Mouse (Mus musculus) lung, postnatal 36 days (tissue): ENCODE data around the gene Ccdc78.
A peak's percentile ranks its signal among the peaks of the same experiment; 100 is the strongest.
"Not testable (repeated sequence)": the region's sequence is repeated elsewhere in the genome, so short reads cannot be mapped to it uniquely, and the experiment has no call there.

Source experiments
- DNase-seq: peaks from one replicate; pipeline ENCODE4 v3.0.0; 2022; ENCODE audit warnings: mixed read lengths

Gene Ccdc78

DNA sequence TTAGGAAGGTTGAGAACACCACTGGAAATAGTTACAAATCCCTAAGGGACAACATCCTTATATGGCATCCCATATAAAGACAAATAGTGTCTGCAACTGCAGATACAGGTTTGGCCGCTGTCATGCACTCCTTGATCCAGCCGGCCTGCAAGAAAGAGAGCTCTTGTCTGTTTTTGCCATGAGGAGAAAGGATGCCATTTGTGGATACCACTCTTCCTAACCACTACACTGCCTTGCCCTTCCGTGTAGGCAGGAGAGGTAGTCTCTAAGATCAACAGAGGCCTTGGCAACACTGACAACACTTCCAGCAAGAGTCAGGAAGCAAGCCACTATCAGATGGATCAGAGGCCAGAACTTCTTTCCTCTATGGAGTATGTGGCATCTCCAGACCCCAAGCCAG, at the start of gene Ccdc78:
Ccdc78 (plus strand) TSS at position 301 of the 400 bp plus-strand sequence.
- DNase-seq, result no peak

DNA sequence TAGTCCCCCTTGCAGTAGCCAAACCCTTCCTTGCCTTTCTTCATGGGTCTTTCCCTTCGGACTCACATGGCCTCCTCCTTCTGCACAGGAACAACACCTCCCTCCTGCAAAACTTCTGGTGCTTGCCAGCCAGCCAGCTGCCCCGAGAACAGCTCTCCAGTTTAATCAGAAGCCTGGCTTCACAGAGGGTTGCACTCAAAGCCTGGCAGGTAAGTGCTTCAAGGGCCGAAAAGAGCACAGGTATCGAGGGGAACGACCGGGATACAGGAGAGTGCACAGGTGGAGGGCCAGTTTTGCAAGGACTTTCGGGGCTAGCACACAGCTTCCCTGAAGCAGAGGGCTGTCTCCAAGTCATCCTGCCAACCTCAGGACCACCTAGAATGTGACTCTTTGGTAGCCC, 47.5 kb upstream of the Ccdc78 start:
- DNase-seq, result peak; percentile 34

DNA sequence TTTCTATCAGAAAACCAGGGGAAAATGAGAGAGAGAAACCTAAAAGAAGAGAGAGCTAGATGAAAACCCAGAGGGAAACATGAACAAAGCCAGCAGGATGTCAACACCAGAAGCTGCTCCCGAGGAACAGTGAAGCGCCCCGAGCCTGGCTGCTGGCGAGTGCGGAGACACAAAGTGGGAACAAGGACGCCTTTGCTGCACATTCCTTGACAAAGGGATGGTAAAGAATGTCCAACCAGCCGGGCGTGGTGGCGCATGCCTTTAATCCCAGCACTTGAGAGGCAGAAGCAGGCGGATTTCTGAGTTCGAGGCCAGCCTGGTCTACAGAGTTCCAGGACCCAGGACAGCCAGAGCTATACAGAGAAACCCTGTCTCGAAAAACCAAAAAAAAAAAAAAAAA, 44.9 kb upstream of the Ccdc78 start:
- not testable (repeated sequence) for DNase-seq

DNA sequence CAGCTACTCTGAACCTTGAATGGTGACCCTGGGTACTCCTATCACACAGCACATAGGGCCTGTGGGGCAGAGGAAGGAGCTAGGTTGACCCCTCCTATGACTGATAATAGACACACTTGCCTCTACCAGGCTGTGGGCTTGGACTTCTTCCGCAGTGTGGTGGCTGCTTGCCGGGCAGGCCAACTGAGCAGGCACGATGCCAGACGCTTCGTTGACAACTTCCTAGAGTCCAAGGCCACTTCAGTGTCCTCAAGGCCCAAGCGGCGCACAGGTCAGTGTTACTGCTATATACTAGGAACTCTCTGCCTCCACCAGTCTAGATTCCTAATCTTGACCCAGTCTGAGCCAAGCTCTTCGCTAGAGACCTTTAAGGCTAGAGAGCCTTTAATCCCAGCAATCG, 42.5 kb upstream of the Ccdc78 start:
- DNase-seq, result peak; percentile 27

DNA sequence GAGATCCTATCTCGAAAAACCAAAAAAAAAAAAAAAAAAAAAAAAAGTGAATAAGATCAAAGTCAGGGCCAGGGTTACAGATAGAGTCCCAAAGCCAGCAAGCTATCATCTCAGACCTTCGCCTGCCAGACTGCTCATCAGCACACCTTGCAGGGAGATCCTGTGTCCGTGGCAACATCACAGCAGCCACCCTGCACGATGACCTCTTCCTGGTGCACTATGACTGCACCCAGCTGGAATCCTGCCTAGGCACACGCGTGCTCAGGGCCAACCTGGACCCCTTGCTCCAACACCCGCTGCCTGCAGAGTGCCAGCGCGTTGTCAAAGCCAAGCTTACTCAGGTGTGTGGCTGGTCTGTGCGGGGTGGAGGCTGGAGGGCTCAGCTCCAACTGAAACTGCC, 42.1 kb upstream of the Ccdc78 start:
- no peak for DNase-seq

DNA sequence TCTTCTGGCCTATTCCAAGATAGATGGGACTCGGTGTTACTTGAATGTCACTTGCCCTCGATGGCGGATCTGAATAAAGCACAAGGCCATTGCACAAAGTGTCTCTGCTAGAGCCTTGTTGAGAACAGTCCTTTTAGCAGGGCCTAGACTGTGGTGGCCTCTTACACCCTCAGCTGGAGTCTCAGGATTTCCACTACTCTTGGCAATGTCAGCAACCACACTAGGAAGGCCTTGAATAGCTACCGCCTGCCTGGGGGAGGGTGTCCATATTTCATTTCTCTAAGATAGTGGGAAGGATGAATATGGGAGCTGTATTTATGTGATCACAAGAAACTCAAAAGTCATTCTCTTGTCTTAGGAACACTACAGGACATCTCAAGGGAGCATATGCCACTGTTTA, 38.1 kb upstream of the Ccdc78 start:
- no peak for DNase-seq

DNA sequence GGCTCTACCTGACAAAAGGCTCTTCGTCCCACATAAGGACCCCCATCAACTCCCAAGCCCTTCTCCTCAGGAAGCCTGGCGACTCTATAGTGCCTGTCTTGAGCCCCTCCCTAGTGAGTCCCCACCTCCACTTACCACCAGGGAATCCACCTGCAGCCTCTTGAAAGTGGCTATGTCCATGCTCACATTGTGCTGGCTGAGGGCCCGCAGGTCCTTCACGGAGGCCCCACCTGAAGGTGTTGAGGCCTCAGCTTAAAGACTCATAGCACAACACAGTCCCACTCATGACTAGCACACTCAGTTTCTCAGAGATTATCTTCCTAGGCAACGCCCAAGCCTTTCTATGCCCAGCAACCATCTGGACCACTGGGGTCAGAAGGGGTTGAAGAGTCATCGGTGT, 37.1 kb upstream of the Ccdc78 start:
- no peak for DNase-seq

DNA sequence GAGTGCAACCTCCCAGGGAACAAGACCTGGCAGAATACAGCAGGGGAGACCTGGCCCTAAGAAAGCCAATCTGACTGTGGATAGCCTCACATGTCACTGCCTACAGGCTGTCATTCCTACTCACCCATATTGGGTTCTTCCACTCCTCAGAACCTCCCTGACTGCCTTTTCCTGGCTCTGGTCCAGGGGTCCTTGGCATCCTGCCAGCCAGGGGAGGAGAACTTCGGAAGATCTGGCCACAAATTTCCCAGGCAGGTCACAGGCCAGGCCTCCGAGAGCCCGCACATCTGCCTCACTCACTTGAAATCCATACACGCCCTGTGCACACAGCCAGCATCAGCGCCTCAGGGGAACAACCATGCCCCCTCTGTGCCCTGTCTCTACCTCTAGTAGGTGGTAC, 34.9 kb upstream of the Ccdc78 start:
- peak; percentile 27 for DNase-seq

DNA sequence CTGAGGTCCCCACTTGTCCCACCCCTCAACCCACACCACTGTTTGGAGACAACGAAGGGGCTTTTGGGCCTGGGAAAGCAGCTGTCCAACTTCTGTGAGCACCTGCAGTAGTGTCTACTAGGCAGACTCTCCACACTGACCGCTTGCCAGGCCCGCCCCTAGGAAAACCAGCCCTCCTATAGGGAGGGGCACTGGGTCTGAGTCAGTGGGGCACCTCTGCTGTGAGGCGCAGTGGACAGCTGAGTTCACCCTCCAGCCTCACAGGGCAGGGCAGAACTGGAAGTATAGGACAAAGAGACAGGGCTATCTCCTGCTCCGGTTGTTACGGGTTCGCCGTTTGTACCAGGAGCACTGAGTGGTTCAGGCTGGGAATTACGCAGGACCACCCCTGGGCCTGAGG, 32.1 kb upstream of the Ccdc78 start, which contains the start of gene Msln:
Msln (minus strand) TSS at position 138 of the 400 bp plus-strand sequence.
- DNase-seq, result no peak

DNA sequence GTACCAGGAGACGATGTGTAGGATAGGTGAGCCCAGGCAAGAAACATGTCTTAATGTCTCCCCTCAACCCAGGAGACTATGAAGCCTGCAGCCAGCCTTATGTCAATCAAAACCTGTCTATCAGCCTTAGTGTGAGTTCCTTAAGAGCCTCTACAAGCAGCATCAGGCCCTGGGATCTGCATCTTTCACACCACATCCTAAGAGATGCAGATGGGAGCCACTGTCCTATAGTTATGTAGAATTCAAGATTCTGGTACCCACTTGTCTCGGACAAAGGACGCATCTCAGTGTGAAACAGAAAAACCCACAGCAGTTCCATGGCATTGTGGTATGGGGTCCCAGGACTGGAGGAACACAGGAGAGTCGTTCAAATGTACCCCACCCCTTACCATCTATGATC, 31.3 kb upstream of the Ccdc78 start:
- no peak for DNase-seq

DNA sequence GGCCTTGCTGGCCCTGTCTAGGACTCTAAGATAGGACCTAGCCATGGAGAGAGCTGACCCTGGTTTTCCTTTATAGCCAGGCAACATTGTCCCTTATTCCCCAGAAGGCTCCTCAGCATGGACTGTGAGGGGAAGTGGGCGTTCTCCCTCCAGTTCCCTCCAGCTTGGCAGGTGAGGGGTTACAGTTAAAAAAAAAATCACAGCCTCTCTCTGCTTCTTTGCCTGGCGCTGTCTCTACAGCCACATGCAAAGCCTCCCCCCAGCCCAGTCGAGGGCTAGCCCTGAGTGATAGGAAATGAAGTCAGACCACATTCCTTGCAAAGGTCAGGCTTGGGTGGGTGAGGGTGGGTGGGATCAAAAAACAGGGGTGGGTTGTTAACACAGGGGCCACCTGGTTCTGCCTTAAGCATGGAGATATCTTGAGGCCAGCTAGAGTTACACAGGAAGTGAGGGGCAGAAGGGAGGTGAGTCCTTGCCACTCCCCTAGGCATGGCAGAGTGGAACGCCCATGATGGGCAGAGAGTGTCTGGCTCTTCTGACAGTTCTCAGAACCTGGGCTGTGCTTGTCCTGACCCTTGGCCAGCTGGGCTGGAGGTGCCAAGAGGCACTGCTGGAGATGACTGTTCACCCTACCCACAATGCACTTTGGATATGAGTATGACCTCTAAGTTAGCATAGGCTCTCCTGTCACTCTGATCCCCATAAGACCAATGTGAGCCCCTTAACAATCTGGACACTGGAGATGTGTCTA, 30.6 kb upstream of the Ccdc78 start:
- peak; percentile 4 for DNase-seq

DNA sequence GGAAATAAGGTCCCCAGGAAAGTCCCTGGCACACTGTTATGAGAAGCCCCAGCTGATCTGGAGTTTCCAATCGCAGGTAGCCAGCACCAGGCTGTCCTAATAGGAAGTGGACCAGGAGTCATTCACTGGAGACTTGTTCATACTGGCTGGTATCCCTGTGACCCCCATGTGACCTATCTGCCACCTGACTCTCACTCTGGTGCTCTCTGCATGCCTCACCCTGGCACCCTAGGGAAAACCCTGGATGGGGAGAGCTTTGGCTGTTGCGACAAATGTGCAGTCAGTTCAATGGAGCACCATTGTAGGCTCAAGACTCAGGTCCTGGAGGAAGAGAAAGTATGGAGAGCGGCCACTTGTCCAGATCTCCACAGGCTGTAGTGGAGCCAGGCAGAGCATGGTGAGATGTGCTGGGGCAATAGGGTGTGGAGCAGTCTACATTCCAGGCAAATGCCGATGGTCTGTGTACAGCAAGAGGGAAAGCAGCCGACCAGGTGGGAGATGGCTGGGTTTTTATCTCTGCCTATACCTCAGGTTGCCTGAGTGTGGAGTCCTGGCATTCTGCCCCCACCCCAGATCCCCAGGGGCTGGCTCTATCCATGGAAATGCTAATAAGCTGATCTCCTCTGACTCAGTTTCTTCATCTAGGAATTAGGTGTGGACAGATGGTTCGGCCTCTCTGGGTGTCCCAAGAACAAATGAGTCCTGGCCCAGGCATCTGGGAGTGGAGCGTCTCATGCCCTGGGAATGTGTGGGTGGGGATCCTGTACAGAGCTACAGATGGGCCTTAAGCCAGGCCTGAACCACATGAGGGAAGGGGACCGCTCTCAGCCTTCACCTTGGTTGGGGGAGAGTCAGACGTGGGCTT, 29.8 kb upstream of the Ccdc78 start:
- DNase-seq, result peak; percentile 38

DNA sequence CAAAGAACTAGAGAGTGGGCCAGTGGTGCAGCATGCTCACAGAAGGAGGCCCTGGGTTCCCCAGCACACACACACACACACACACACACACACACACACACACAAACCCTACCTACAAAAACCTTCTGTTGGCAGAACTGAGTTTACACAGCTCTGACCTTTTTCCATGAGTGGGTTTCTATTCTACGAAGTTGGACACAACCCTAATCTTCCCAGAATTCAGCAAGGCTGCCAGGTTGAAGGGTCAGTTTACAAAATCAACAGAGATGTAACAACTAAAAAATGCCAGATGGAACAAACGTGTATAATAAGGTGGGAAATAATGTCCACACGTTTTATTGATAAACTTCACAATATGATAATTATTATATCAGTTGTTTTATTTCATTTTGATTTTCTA, 28.7 kb upstream of the Ccdc78 start:
- DNase-seq, result no peak

DNA sequence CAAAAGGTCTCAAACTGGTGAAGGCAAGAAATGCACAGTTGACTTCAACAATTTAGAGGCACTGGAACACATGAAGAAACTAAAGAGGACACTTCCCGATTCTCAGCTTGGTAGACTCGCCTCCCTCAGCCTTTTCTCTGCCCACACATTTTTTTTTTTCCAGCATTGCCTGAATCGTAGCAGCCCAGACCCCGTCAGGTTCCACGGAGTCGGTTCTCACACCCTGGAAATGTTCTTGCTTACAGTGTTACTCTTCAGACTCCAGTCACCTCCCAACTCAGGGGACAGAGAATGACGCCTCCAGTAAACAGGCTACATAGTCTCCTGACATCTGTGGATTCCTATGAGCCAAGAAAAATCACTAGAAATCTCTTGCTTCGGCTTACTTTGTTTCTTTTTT, 26.2 kb upstream of the Ccdc78 start:
- no peak for DNase-seq

DNA sequence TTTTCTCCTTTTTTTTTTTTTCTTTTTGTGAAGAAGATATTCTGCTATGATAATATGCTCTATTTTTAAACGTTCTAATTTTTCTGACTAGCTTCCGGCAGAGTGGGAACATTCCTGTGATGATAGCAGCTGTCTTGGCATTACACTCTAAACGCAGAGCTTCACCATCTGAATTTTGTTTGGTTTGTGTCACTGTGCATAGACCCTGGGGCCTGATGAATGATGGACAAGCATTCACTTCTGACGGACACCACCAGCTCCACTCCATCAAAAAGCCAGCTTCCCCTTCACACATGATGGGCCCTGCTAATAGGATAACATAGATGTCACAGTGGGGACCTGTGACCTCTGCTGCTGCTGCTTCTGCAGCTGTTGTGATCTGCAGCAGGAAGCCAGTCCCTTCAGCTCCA, 24.8 kb upstream of the Ccdc78 start:
- DNase-seq, result no peak

DNA sequence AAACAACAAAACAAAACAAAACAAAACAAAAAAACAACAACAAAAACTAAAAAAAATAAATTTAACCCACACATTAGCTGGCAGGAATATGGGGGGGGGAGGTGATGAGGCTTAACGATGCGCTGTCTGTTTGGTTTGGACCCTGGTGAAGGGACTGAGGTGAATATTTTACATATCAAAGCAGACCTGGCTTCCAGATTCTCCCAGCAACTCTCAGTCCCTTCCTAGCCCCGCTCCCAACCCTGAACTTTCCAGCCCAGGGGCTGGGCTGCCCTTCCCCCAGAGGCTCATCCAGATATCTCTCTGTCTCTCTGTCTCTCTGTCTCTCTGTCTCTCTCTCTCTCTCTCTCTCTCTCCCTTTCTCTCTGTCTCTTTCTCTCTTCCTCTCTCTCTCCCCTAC, 23.8 kb upstream of the Ccdc78 start:
- DNase-seq, result no peak

DNA sequence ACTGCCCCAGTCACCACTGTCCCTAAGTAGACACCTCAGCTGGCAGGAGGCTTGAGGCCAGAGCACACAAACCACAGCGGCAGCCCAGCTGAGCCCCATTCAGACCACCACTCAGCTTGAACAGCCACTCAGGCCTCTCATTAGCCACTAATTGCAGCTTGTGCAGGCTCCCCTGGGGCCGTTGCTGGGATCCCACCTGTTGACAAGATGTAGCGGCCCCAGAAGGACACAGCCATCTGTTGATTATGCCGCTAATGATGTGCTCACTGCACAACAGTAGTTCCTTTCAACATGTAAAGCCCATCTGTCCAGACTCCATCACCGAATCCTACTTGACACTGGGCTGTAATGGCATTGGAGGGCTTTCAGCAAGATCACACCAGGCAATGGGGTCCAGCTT, 20.5 kb upstream of the Ccdc78 start:
- no peak for DNase-seq

DNA sequence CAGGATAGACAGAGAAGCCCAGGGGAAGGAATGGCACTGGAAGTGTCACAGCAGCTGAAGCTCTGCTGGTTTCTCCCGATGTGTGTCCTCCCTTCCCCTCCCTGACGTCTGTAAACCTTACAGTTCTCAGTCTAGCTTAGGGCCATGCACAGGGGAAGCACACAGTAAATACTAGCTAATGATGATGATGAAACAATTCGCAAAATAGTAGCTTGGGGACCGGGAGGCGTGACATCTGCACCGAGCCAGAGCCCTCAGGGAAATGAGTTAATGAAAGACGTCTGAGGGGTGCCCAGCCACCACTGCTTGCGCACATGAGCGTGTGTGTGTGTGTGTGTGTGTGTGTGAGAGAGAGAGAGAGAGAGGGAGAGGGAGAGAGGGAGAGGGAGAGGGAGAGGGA, 17.0 kb upstream of the Ccdc78 start:
- DNase-seq, result no peak

DNA sequence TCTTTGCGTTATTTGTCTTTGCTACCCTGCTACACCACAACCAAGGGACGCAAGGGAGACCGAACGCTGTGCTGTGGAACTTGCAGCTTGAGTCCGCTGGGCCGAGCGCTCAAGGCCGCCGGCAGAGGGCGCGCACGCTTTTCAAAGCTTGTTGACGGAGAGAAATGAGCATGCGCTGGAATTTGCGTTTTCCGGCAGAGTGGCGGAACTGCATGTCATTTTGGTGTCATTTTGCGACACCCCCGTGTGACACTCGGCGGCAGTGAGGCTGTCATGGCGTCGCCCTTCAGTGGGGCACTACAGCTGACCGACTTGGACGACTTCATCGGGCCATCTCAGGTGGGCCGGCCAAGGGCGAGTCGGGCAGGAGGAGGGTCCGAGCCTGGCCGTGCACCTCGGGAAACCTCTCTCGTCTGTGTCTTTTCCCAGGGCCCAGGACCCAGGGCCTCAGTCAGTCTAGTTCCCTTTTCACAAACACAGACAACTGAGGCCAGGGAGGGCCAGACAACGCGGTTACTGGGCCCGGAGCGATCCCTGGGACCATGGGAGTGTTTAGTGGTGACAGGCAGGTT, 12.7 kb upstream of the Ccdc78 start, which contains the start of gene Narfl:
Narfl (plus strand) TSS at position 228 of the 572 bp plus-strand sequence.
- peak; percentile 98 for DNase-seq

DNA sequence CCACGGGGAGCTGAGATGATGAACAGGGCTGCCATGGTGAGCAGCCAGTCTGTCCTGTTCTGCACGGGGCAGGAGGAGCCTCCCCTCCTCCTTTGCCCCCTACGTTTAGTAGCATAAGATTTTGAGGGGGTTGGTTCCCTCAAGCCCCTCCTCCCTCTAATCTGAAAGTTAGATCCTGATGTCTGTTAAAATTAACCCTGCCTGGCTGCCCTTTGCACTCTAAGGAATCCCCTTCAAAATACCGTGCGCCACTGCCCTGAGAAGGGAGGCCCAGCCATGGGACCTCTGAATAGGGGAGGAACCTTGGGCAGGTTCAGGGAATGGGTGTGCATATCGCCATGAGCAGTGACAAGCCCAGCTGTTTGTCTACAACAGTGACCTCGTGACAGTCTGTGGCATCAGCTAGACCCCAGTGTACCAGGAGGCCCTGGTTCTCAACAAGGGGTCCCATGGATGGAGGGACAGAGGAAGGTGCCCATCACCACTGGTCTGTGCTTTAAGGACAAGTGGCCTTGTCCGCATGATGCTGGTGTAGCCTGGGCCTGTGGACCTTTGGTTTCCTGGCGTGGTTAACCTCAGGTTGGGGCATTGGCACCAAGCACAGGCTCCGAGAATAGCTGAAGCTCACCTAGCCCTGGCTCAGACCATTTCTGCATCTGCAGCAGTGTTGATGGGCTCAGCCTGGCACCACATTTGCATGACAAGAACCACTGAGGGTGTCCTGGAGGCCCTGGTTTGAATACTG, 10.9 kb upstream of the Ccdc78 start:
- DNase-seq, result no peak

DNA sequence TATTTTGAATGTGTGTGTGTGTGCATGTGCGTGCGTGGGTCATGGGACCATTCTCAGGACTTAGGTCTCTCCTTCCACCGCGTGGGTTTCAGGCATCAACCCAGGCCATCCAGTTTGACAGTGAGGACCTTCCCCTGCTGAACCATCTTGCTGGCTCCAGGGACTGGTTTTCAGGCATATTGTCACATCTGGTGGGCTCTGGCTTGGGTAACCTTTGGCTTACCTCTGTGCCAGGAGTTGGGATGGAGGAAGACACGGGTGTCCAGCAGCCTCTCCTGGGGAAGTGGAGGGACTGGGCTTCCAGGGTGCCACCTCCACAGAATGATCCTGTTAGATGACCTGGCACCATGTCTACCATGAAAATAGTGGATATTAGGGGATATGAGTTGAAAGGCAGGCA, 8.4 kb upstream of the Ccdc78 start:
- DNase-seq, result no peak

DNA sequence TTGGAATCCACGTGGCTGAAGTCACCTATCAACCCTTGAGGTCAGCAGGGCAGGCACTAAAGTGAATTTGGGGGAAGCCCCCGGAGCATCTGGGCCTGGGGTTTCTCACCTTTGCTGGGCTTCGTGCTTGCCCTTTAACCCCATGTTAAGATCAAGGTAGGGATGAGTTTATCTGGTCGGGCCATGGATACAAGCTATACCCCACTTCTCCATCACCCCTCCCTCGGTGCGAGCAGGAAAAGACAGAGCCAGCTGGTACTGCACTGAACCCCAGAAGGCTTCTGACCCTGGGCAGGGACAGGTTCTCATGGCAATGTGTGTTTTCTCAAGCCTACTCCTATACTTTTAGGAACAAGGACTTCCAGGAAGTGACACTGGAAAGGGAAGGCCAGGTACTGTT, 5.0 kb upstream of the Ccdc78 start:
- DNase-seq, result no peak

DNA sequence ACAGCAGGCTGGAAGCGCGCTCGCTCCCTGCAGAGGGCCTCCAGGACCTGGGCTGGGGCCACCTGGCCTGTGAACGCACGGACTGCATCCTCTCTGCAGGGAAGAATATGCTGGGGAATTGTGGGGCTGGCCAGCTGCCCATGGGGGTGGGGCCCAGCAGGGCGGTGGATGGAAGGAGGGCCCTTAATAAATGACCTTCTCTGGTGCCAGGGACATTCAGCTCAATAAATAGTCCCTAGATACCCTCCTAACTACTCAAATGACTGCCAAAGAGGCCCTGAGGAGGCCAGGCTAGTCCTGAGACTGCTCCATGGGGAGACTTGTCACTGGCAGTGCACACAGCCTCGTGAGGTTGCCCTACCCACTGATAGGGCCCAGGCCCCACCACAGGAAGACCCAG, 3.3 kb upstream of the Ccdc78 start:
- DNase-seq, result no peak
